Mouse (Mus musculus): ENCODE results near the gene Aurkb. TPM values are rescaled to one million over a fixed set of nuclear protein-coding genes. Genes with fewer than 3 reads are reported as not detected.
"Not testable (repeated sequence)": the region's sequence is repeated elsewhere in the genome, so short reads cannot be mapped to it uniquely, and the experiment has no call there.

Gene Aurkb
- 122 and 123 TPM in 2 replicates for polyA plus RNA-seq (2015; fragmentation: Nextera tagmentation; extraction: Ambion mirVana)

DNA sequence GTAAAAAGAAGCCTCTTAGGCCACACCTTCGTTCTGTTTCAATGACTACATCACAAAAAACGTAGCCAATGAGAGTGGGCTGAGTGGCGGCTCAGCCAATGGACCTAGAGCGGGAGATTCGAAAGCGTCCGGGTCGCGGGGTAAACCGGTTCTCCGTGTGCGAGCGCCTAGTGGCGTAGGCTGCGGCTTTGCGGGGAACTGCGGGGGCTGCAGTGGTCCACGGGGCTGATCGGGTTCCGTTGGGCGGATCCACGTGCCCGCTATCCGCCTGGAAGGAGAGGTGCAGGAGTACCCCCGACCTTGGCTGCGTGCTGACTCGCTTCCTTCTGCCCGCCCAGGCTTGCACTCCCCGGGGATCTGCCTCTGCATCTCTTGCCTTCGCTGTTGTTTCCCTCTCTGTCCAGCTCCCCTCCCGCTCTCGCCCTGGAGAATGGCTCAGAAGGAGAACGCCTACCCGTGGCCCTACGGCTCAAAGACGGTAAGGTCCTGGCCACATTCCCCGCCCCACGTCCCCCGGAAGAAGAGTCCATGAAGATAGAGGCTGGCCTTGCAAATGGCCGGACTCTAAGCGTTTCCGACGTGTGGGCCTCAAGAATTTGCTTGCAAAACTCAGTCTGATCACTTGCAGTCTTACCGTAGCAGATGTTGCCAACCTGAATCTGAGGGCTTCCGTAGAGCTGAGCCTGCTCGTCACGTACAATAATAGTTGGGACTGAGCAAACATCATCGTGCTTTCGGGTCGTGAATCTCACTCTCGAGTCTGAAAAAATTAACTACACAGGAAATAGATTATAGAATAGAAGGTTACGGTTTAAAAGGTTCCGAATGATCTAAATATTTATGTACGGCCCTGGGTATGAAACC lies at the start of gene Aurkb:
Gene Aurkb (plus strand): TSS at position 117 of the 864 bp plus-strand sequence.
- peak within 1 kb of the TSS; percentile 84 for H3K4me3 ChIP-seq (replicated peaks)
- H3K9me3 ChIP-seq (replicated peaks), result no peaks in the 10 kb centered on the region
- peak within 1 kb of the TSS; percentile 84 for H3K4me2 ChIP-seq (replicated peaks)
- peak within 1 kb of the TSS; percentile 63 for H3K9ac ChIP-seq
- H3K27ac ChIP-seq (replicated peaks), result peak within 1 kb of the TSS; percentile 87
- H3K36me3 ChIP-seq, result peaks cover 21% of the 10 kb centered on the region
- ATAC-seq (ENCODE audit: insufficient number of reproducible peaks, low FRiP score, low TSS enrichment, low read depth), result peak; percentile 68
- no peaks in the 10 kb centered on the region for H3K27me3 ChIP-seq
- under 1% methylated on average over 54 of the region's 54 CpGs for WGBS
- H3K4me1 ChIP-seq, result peaks cover 27% of the 10 kb centered on the region

GRCm38 (mm10) chr11:68997080-68997479 lies 48.4 kb upstream of the Aurkb start:
- 97% methylated on average over 4 of the region's 4 CpGs for WGBS
- Histone ChIP-seq H3K9me3 (replicated peaks) (no peaks in the 10 kb centered on the region), H3K27ac (replicated peaks) (no peak overlapping the region), H3K36me3 (peaks cover 94% of the 10 kb centered on the region), H3K4me1 (no peaks in the 10 kb centered on the region), H3K4me3 (replicated peaks) (no peak overlapping the region), H3K27me3 (no peaks in the 10 kb centered on the region), H3K9ac (no peak overlapping the region), H3K4me2 (replicated peaks) (no peak overlapping the region)
- no peak for ATAC-seq (ENCODE audit: insufficient number of reproducible peaks, low FRiP score, low TSS enrichment, low read depth)

GRCm38 (mm10) chr11:69002782-69003181 lies 42.7 kb upstream of the Aurkb start:
- H3K27me3 ChIP-seq; H3K9ac ChIP-seq; H3K4me2 ChIP-seq (replicated peaks); H3K9me3 ChIP-seq (replicated peaks); H3K4me3 ChIP-seq (replicated peaks); ATAC-seq (ENCODE audit: insufficient number of reproducible peaks, low FRiP score, low TSS enrichment, low read depth); H3K4me1 ChIP-seq; H3K27ac ChIP-seq (replicated peaks): not testable (repeated sequence)
- peaks cover 54% of the 10 kb centered on the region for H3K36me3 ChIP-seq
- WGBS, result 94% methylated on average over 4 of the region's 4 CpGs

- no peaks in the 10 kb centered on the region for H3K9me3 ChIP-seq (replicated peaks)
- H3K9ac ChIP-seq, result no peak overlapping the region
- no peak overlapping the region for H3K4me3 ChIP-seq (replicated peaks)
- no peak overlapping the region for H3K4me2 ChIP-seq (replicated peaks)
- peaks cover 46% of the 10 kb centered on the region for H3K36me3 ChIP-seq
- WGBS, result 61% methylated on average over 4 of the region's 4 CpGs
- no peaks in the 10 kb centered on the region for H3K27me3 ChIP-seq
- no peak overlapping the region for H3K27ac ChIP-seq (replicated peaks)
- ATAC-seq (ENCODE audit: insufficient number of reproducible peaks, low FRiP score, low TSS enrichment, low read depth), result no peak
- H3K4me1 ChIP-seq, result peaks cover 12% of the 10 kb centered on the region; the same call in 1 of the 2 replicates
Observed at GRCm38 (mm10) chr11:69003592-69003991, 41.9 kb upstream of the Aurkb start.

- no peak overlapping the region for H3K27ac ChIP-seq (replicated peaks)
- H3K4me3 ChIP-seq (replicated peaks), result no peak overlapping the region
- H3K36me3 ChIP-seq, result peaks cover 30% of the 10 kb centered on the region
- no peaks in the 10 kb centered on the region for H3K9me3 ChIP-seq (replicated peaks)
- H3K4me2 ChIP-seq (replicated peaks), result no peak overlapping the region
- no peak overlapping the region for H3K9ac ChIP-seq
- WGBS, result 83% methylated on average over 7 of the region's 7 CpGs
- ATAC-seq (ENCODE audit: insufficient number of reproducible peaks, low FRiP score, low TSS enrichment, low read depth), result no peak
- H3K4me1 ChIP-seq, result peaks cover 12% of the 10 kb centered on the region; the same call in 1 of the 2 replicates
- no peaks in the 10 kb centered on the region for H3K27me3 ChIP-seq
Observed at GRCm38 (mm10) chr11:69005193-69005592, 40.3 kb upstream of the Aurkb start.

- not testable (repeated sequence) for H3K9ac ChIP-seq, H3K27me3 ChIP-seq
Observed at GRCm38 (mm10) chr11:69006575-69006974, 38.9 kb upstream of the Aurkb start.

DNA sequence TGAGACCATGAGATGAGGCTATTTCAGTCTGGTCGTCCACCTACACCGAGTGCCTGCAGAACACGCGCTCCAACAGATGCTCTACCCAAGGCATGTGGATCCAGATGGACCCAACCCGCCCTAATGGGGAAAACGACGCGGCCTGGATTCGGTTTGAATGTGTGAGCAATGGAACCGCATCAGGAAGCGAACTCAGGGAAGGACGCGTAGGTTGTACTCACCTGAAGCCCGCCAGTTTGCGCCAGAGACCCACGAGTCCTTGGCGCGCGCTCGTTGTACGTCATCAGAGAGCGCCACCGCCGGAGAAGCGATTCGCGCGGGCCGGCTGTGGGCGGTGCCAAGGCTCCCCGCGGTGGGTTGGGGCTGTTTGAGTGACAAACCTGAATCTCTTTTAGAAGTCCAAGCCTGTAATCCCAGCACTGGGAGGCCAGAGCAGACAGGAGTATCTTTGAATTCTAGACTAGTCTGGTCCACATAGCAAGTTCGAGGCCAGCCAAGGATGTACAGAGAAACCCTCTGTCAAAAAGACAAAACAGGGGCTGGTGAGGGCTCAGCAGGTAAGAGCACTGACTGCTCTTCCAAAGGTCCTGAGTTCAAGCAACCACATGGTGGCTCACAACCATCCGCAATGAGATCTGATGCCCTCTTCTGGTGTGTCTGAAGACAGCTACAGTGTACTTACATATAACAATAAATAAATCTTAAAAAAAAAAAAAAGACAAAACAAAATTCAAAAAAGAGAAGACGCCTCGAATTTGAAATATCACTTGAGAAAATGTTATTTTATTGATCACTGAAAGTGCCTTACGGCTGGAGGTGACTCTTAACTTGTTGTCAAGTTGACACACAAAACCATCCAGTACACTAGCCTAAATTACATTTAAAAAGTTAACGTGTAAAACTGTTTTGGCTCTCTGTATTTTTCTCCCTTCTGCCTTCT lies 37.0 kb upstream of the Aurkb start, which contains the start of gene Pfas:
Gene Pfas (minus strand): TSS at position 279 of the 940 bp plus-strand sequence.
- Histone ChIP-seq H3K4me2 (replicated peaks) (peak within 1 kb of the TSS; percentile 60), H3K9me3 (replicated peaks) (no peaks in the 10 kb centered on the region), H3K4me1 (peaks cover 25% of the 10 kb centered on the region), H3K27me3 (no peaks in the 10 kb centered on the region), H3K4me3 (replicated peaks) (peak within 1 kb of the TSS; percentile 84), H3K9ac (peak within 1 kb of the TSS; percentile 65), H3K36me3 (no peaks in the 10 kb centered on the region), H3K27ac (replicated peaks) (peak within 1 kb of the TSS; percentile 71; the same call in 1 of the 2 replicates)
- ATAC-seq (ENCODE audit: insufficient number of reproducible peaks, low FRiP score, low TSS enrichment, low read depth), result peak; percentile 86
- 10% methylated on average over 38 of the region's 38 CpGs for WGBS

More at GRCm38 (mm10) chr11:69006575-69006974, 38.9 kb upstream of the Aurkb start:
- not testable (repeated sequence) for ATAC-seq (ENCODE audit: insufficient number of reproducible peaks, low FRiP score, low TSS enrichment, low read depth); H3K9me3 ChIP-seq (replicated peaks); H3K4me2 ChIP-seq (replicated peaks); H3K27ac ChIP-seq (replicated peaks); H3K4me3 ChIP-seq (replicated peaks)
- Histone ChIP-seq H3K36me3 (peaks cover 16% of the 10 kb centered on the region), H3K4me1 (peaks cover 21% of the 10 kb centered on the region)

GRCm38 (mm10) chr11:69009508-69009907 lies 35.9 kb upstream of the Aurkb start:
- H3K4me3 ChIP-seq (replicated peaks), result no peak overlapping the region
- no peak for ATAC-seq (ENCODE audit: insufficient number of reproducible peaks, low FRiP score, low TSS enrichment, low read depth)
- H3K36me3 ChIP-seq, result no peaks in the 10 kb centered on the region
- no peak overlapping the region for H3K9ac ChIP-seq
- H3K9me3 ChIP-seq (replicated peaks), result no peaks in the 10 kb centered on the region
- no peak overlapping the region for H3K4me2 ChIP-seq (replicated peaks)
- H3K4me1 ChIP-seq, result peaks cover 25% of the 10 kb centered on the region
- 75% methylated on average over 1 of the region's 1 CpGs for WGBS
- no peaks in the 10 kb centered on the region for H3K27me3 ChIP-seq
- H3K27ac ChIP-seq (replicated peaks), result no peak overlapping the region

DNA sequence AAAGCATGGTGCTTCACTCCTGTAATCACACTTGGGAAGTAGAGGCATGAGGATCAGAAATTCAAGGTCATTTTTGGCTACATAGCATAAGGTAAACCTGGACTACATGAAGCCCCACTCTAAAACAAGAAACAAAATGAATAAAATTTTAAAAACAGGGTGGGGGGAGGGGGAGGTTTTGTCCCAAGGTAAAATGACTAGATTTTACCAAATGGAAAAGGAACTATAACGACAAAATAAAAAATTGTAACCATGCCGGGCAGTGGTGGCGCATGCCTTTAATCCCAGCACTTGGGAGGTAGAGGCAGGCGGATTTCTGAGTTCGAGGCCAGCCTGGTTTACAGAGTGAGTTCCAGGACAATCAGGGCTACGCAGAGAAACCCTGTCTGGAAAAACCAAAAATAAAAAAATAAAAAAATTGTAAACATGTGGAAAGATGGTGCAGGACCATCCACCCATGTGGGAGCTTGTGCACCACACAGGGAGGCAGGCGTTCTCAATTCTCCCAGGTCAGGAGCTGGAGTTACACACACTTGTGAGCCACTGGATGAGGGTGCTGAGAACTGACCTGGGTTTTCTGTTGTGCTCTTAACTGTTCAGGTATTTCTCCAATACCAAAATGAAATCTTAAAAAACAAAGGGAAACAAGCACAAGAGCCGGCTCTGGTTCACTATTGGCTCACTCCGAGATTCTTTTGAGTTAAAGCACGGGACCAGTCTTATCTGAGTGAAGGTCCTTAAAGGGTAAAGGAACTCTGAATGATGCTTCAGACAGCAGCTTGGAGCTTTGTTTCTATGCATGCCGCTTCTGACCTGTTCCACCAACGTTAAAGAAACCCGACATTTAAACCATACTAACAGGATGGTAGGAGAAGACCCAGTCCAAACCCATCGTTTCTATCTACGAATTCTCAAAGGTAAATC lies 34.8 kb upstream of the Aurkb start:
- H3K9me3 ChIP-seq (replicated peaks), result no peaks in the 10 kb centered on the region
- peaks cover 30% of the 10 kb centered on the region for H3K4me1 ChIP-seq
- H3K36me3 ChIP-seq, result no peaks in the 10 kb centered on the region
- H3K4me3 ChIP-seq (replicated peaks), result no peak overlapping the region
- no peak overlapping the region for H3K4me2 ChIP-seq (replicated peaks)
- WGBS, result 88% methylated on average over 15 of the region's 15 CpGs
- H3K9ac ChIP-seq, result no peak overlapping the region
- no peak for ATAC-seq (ENCODE audit: insufficient number of reproducible peaks, low FRiP score, low TSS enrichment, low read depth)
- no peak overlapping the region for H3K27ac ChIP-seq (replicated peaks)
- no peaks in the 10 kb centered on the region for H3K27me3 ChIP-seq

DNA sequence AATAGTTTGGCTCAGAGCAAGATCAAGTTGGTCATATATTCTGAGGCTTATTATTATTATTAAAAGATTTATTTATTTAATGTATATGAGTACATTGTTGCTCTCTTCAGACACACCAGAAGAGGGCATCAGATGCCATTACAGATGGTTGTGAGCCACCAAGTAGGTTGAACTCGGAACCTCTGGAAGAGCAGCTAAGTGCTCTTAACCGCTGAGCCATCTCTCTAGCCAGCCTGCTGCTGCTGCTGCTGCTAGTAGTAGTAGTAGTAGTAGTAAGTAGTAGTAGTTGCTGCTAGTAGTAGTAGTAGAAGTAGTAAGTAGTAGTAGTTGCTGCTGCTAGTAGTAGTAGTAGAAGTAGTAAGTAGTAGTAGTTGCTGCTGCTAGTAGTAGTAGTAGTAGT lies 34.0 kb upstream of the Aurkb start:
- H3K36me3 ChIP-seq; H3K27ac ChIP-seq (replicated peaks); H3K27me3 ChIP-seq; H3K9ac ChIP-seq; H3K9me3 ChIP-seq (replicated peaks); ATAC-seq (ENCODE audit: insufficient number of reproducible peaks, low FRiP score, low TSS enrichment, low read depth): not testable (repeated sequence)
- Histone ChIP-seq H3K4me2 (replicated peaks) (peak overlapping the region; percentile 82), H3K4me1 (peaks cover 30% of the 10 kb centered on the region), H3K4me3 (replicated peaks) (peak overlapping the region; percentile 57)
- 66% methylated on average over 2 of the region's 2 CpGs for WGBS
